Mouse (Mus musculus): ENCODE data around the gene Swt1.
"Not testable (repeated sequence)": the region's sequence is repeated elsewhere in the genome, so short reads cannot be mapped to it uniquely, and the experiment has no call there.

Swt1 gene

DNA sequence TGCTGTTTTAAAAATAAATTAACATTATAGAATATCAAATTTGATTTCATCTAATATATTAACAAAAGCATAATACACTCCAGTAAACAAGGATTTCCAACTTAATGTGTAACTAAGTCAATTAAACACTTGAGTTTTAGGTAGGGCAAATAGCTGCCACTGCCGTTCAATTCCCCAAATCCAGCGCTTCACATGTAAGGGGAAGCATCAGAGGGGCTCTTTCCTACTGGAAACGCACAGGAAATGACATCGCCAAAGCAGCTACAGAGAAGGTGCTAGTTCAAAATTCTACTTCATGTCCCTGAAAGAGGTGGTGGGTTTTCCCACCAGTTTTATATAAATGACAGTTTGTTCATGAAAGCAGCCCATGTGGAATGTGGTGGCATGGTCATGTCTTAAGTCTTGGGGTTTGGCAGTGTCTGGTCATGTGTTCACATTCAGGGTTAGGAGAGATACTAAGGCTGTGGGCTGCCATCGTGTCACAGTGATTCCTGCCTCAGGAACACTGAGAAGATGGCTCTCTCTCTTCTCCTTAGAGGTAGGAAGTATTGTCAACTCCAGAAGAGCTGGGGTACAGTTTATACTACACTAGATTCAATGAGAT lies 60.4 kb downstream of the Swt1 start:
- DNase-seq (ENCODE audit: low read depth, low spot score), result no peak

- DNase-seq (ENCODE audit: low read depth, low spot score), result no peak
These were observed 61.2 kb downstream of the Swt1 start for GRCm38 (mm10) chr1:151366944-151367605.

DNA sequence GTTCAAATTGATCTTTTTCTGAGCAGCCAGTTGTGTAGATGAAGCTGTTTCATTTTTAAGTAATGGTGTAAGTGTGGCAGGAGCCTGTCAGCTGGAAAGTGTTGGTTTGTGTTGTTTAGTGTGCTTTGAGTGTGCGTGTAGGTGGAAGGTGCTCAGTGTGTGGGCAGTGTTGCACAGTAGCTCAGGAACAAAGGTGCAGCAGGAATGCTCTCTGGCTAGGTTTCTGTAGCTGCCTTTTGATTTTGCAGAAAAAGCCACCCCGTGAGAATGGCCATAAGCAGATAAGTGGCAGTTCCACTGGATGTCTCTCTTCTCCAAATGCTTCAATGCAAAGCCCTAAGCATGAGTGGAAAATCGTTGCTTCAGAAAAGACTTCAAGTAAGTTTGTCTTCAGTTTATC lies 68.9 kb downstream of the Swt1 start:
- DNase-seq (ENCODE audit: low read depth, low spot score), result no peak

DNA sequence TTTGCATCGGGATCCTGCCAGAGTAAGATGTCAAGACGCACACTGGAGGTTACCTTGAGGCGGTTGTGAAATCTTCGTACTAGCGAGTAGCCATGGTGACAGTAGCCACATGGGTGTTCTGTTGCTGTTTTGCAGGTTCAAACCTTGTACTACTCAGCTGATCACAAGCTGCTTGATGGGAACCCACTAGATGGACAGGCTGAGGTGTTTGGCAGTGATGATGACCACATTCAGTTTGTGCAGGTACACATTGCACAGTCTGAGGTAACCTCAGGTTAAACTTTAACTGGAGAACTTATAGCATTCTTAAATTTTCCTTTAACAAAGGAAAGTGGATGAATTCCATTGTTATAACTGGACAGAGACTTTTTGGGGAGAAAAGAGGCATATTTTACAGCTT lies 72.3 kb downstream of the Swt1 start:
- no peak for DNase-seq (ENCODE audit: low read depth, low spot score)

DNA sequence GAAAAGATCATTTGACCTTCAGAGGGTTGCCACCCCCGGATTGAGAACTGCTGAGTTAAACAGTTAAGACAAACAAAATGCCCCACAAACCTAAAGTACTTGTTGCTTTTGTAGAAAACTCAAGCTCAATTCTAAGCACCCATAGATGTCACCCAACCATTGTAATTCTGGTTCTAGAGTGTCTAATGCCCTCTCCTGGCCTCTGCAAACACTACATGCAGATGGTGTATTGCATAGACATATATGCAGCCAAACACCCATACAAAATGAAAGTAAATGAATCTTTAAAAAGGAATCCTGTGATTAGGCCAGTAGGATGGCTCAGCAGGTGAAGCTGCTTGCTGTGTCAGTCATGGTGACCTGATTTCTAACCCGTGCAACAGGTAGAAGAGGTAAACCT lies 75.3 kb downstream of the Swt1 start:
- peak; percentile 65 for DNase-seq (ENCODE audit: low read depth, low spot score)

GRCm38 (mm10) chr1:151348293-151348692 lies 80.0 kb downstream of the Swt1 start:
- DNase-seq (ENCODE audit: low read depth, low spot score), result not testable (repeated sequence)

DNA sequence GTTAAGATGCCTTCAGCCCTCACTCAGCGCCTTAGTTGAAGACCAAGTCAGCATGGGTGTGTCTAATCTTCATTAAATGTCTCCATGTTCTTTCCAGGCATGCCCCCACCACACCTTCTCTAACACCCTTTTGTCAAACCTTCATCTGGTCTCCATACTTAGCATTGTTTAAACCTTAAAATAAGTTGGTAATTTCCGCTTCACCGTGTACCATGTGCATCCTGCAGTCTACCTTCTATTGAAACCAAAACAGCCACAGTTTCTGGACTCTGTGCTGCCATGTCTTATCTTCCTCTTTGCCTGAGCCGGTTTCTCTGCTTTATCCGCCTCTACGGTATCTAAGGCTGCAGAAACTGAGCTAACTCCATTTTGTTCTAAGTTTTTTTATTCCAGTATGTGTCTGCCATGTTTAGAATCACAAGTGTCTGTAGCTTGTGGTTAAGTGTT lies 81.6 kb downstream of the Swt1 start:
- DNase-seq (ENCODE audit: low read depth, low spot score), result peak; percentile 19

DNA sequence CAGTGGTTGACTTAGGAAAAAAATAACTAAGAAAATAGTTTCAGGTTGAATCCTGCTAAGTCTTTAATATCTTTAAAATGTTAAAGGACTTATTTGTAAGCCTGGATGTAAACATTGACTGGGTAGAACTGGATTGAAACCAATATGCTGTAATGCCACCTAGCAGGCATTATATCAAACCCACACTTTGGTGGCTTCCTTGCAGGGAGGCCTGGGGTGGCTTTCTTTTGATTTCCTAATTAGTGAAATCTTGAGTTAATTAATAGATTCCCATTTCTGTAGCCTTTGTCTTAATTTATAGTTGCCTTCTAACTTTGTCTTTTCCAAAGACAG lies 82.4 kb downstream of the Swt1 start:
- no peak for DNase-seq (ENCODE audit: low read depth, low spot score)

GRCm38 (mm10) chr1:151345109-151345862 lies 83.0 kb downstream of the Swt1 start:
- peak; percentile 91 for DNase-seq (ENCODE audit: low read depth, low spot score)

DNA sequence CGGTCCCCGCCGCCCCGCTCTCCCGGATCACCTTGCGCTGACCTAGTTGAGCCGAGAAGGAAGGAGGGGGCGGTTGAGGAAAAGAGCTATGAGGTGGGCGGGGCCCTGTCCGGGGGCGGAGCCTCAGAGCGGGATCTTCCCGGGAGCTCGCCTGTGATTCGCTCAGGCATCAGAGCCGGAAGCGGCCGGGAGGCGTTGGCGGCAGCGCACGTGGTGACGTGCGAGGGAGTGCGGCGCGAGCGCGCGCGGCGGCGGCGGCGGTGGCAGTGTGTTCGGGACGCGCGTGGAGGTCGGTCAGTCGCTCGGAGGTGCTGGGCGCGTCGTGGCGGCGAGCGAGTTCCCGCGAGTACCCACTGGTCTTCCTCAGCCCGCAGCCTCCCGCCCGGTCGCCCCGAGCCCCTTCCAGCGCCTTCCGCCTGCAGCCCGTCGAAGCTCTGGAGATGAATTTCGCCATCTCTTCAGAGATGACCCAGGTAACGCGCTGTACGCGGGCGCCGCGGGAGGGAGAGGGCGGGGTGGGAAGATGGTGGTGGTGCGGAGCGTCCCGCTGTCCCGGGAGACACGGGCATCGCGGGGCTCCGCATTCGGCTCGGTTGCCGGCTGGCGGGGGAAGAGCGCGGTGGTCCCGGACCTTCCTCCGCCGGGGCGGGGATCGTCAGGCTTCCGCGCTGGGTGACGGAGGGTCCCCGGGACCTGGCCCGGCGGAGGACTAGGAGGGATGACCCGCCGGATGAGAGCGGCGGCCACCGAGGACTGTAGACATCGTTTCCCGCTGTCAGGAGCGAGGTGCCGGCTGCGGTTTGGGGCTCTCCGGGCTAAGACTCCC lies 83.8 kb downstream of the Swt1 start, which contains the start of gene Ivns1abp:
Gene Ivns1abp (plus strand): TSS at position 195 of the 826 bp plus-strand sequence.
- peak; percentile 97 for DNase-seq (ENCODE audit: low read depth, low spot score)

DNA sequence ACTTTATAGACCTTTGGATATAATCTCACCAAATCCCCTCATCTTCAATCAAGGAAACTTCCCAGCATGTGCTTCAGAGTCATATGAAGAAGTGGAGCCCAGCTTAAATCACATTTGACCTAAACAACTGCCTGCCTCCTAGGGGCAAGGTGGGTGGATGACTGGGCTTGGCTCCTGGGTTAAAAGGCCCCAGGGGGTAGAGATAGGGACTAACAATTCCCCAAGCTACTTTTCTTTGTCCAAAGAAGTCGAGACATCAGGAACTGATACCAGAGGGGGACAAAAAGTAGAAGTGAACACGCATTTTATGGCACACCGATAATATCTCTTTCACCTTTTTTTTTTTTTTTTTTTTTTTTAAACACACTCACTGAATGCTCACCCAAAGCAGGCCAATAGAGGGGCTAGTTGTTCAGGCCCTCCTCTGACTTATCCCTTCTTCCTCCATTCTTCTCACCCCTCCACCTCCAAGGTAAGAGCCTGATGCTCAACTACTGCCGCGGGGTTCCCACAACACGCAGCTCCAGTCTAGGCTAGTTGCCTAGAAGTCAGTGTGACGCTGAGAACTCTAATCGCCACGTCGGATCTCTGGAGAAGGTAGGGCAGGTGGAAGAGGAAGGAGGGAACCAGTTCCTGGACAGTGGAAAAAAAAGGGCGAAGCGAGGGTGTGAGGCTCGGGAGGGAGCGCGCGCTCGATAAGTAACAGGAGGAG lies 84.5 kb downstream of the Swt1 start:
- peak; percentile 57 for DNase-seq (ENCODE audit: low read depth, low spot score)

GRCm38 (mm10) chr1:151342968-151343367 lies 85.3 kb downstream of the Swt1 start:
- DNase-seq (ENCODE audit: low read depth, low spot score), result no peak

GRCm38 (mm10) chr1:151342311-151342710 lies 85.9 kb downstream of the Swt1 start:
- DNase-seq (ENCODE audit: low read depth, low spot score), result no peak

DNA sequence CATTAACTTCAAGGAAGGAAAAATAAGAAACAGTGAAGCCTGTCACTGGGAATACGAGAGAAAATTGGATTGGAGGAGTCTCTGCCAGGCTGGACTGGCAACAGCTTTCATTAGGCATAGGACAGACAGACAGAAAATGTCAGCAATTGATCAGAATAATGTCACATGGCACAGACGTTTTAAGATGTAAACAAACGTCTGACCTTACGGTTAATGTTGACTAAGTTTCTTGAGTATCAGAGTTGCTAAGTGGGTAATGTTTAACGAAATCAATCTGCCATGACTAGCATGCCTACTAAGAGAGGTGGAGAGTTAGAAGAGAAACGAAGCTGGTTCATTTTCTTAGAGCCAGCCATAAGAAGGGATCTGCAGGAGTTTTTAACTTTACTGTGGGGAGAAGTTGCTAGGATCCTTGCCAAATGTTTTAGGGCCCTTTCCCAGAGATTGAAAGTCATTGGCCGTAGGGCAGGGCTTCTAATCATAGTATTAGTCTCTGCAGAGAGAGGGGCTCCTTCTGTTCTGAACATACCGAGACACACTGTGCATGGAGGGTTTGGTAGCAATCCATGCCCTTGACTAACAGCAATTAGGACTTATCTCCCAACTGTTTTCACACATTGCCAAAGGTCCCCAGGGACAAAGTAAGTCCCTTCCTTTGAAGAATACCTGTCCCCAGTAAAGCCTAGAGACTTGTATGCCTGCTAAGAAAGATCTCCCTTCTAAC lies 86.8 kb downstream of the Swt1 start:
- no peak for DNase-seq (ENCODE audit: low read depth, low spot score)

DNA sequence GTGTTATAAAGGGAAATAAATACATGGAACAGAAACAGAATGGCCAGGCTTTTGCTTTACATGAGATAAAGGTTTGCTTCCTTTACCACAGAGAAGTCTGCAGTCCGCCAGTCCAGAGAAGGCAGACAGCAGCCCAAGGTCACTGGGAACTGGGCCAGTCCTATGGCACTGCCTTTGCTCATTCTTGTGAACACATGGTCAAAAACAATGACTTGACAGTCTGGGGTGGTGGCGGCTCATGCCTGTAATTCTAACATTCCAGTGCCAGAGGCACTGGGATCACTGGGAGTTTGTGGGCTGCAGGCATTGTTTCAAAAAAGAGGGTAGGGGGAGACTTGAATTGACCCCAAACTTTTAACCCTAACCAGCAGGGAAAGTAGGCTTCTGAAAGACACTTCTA lies 89.3 kb downstream of the Swt1 start:
- DNase-seq (ENCODE audit: low read depth, low spot score), result peak; percentile 46

DNA sequence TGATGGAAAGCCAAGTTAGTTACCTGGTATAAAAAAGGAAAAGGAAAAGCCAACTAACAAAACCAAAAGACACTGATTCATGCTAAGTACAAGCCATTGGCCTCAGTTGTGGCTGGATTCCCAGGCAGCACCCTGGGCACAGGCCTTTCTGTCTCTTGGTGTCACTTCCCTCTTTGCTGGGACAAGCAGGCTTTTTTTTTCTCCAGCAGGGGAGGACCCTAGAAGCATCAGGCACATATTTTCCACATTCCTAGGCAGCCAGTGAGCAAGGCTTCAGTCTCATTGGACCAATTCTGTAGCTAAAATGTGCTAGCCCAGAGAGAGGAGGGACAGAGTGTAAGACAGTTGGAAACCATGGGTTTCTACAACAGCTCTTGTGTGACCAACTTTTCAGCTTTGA lies 90.0 kb downstream of the Swt1 start:
- peak; percentile 44 for DNase-seq (ENCODE audit: low read depth, low spot score)

DNA sequence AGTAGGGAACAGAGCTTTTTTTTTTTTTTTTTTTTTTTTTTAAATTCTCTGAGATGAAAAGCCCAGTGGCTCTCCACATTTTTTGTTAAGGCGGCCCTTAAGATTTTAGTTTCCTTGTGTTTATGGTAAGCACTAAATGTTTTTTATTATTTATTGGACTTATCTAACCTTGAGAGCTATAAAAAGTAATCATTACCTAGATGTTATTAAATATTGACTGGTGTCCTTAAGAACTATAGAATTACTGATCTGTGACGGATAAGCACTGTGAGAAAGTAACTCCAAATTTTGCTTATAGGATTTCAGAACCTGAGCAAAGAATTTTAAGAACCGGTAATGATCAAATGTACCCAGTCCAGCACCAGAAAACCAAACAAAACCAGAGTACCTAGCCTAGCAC lies 95.4 kb downstream of the Swt1 start:
- no peak for DNase-seq (ENCODE audit: low read depth, low spot score)

GRCm38 (mm10) chr1:151329601-151330000 lies 98.7 kb downstream of the Swt1 start:
- DNase-seq (ENCODE audit: low read depth, low spot score), result no peak

DNA sequence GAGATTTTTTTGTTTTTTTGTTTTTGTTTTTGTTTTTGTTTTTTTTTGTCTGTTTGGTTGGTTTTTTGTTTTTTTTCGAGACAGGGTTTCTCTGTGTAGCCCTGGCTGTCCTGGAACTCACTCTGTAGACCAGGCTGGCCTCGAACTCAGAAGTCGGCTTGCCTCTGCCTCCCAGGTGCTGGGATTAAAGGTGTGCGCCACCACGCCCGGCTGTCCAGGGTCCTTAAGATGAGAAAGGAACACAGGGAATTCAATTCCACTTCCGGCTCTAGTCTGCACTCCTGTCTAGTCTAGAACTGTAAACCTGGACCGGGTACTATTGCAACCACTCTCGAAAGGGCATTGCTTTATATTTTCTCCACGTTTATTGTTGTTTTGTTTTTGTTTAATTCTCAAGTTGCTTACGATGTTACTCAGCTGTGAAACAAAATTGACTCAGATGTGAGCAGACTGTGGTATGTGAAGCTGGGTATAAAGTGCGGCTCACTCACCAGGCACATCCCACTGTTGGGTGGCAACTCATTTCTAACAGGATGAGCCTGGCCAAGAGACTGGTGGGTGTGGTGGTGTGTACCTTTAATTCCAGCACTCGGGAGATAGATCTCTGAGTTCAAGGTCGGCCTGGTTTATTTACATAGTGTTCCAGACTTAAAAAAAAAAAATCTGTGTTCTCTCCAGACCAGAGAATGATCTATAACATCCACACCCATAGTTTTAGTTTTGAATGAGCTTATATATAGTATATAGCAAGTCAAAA lies 99.7 kb downstream of the Swt1 start:
- peak; percentile 46 for DNase-seq (ENCODE audit: low read depth, low spot score)

DNA sequence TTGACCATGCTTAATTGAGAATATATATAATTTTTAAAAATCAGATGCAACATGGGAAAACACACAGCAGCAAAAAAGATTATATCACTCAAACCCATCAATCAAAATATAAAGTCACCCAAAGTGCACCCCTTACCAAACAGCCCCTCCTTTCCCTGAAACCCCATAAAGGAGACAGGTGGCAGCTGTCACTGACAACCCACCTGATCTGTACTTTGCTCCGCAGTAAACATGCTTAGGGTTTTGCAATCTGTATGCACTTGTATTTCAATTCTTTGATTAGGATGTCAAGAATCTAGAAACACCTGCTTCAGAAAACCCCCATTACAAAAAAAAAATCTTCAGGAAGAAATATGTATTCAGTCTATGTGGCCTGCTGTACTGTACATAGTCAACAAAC lies 102.9 kb downstream of the Swt1 start:
- DNase-seq (ENCODE audit: low read depth, low spot score), result no peak

Measured in R1 (cell line).